Mouse (Mus musculus): ENCODE measurements around the gene Sbno1.

DNA sequence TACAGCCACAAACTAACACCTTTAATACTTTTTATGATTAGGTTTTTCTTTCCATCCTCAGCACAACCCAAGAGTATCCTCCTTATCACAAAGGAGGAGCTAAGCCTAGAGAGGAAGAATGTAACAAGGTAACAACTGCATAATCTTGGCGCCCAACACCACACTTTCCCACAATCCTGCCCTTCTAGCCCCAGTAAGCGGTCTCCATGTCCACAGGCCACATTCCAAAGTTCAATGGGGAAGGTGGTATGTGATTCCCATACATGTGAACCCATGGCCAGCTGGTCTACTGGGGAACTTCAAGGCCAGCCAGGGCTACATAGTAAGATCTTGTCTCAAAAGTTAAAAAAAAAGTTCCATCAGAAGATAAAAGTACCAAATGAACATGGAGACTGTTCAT lies 4.0 kb downstream of the Sbno1 start:
- no peak for TF ChIP-seq CTCF (IDR thresholded peaks at IDR 0.05; ENCODE audit: borderline replicate concordance, insufficient read depth, low read depth, low read length)
- TF ChIP-seq POLR2A (IDR thresholded peaks at IDR 0.05; ENCODE audit: borderline replicate concordance, insufficient read depth, low read length): no peak

Data from cerebellum, adult 2 months (tissue).